Mouse (Mus musculus) heart, postnatal 0 days (tissue): ENCODE results near the gene Gorasp2.

Experiments used
- CTCF ChIP-seq: IDR thresholded peaks from 2 replicates; pipeline ENCODE4 v1.5.1; 2016; ENCODE audit warnings: antibody characterized with exemption, control low read depth, low read depth
- EP300 ChIP-seq: IDR thresholded peaks from 2 replicates; pipeline ENCODE4 v1.6.1; 2016; ENCODE audit warnings: antibody characterized with exemption, low read depth

- TF ChIP-seq CTCF = no peak
- TF ChIP-seq EP300 = no peak
Observed at GRCm38 (mm10) chr2:70710236-70710635, 48.9 kb downstream of the Gorasp2 start.
